Mouse (Mus musculus) splenic B cell, adult 2 months (primary cell): ENCODE data around the gene Pdia5.

Source experiments
- DNase-seq: peaks from one replicate; pipeline ENCODE4 v3.0.0-alpha.2; 2011; ENCODE audit warnings: low read depth, low spot score
- H3K27me3 ChIP-seq: 2 replicates; pipeline ENCODE4 v1.6.1; 2012; ENCODE audit warnings: mild to moderate bottlenecking, low read length, moderate library complexity, mixed read lengths; ENCODE audit not compliant: control insufficient read depth, poor library complexity, insufficient read depth, severe bottlenecking
- H3K36me3 ChIP-seq: 2 replicates; pipeline ENCODE4 v1.6.1; 2012; ENCODE audit warnings: mild to moderate bottlenecking, low read length, moderate library complexity, mixed read lengths; ENCODE audit not compliant: control insufficient read depth, poor library complexity, insufficient read depth, severe bottlenecking

Pdia5 gene

DNA sequence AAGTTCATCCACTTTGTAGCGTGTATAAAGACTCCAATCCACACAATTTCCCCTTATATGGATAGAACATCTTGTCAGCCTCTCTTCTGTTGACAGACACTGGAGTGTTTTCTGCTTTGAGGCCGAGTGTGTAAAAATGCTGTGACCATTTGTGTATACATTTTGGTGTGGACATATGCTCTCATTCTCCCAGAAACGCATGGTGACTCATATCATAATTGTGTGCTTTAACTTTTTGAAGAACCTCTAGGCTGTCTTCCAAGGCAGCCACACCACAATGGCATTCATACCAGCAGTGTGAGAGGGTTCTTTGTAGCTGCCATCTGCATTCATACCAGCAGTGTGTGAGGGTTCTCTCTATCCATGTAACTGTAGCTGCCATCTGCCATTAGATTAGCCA is 105.0 kb downstream of the Pdia5 start:
- Histone ChIP-seq H3K36me3 (no peaks in the 10 kb centered on the region), H3K27me3 (no peaks in the 10 kb centered on the region; the same call in 1 of the 2 replicates)
- DNase-seq: no peak

DNA sequence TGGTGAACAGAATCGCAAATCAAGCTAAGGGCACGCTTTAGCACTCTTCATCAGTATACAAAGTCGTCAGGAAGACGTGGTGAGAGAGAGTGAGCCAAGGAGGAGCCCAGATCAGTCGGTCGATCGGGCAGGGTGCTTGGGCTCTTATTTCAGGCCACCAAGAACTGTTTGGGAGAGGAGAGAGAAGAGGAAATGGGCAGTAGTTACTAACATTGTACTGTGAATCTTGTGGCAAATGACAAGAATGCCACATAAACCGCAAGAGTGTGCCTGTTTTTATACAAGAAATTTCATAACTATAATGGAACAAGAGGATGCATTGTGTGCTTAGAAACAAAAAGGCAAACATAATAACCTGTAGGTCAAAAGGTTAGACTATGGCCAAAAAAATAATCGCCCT is 110.6 kb downstream of the Pdia5 start:
- no peak for DNase-seq

GRCm38 (mm10) chr16:35379344-35379743 is 111.3 kb downstream of the Pdia5 start:
- DNase-seq: no peak
- H3K27me3 ChIP-seq: no peaks in the 10 kb centered on the region; the same call in 1 of the 2 replicates
- H3K36me3 ChIP-seq: no peaks in the 10 kb centered on the region

More for the DNA sequence above, 110.6 kb downstream of the Pdia5 start:
- Histone ChIP-seq H3K36me3 (no peaks in the 10 kb centered on the region), H3K27me3 (no peaks in the 10 kb centered on the region; the same call in 1 of the 2 replicates)

- Histone ChIP-seq H3K27me3 (no peaks in the 10 kb centered on the region), H3K36me3 (no peaks in the 10 kb centered on the region)
- DNase-seq: no peak
Measured at GRCm38 (mm10) chr16:35364063-35364428, 126.6 kb downstream of the Pdia5 start.

DNA sequence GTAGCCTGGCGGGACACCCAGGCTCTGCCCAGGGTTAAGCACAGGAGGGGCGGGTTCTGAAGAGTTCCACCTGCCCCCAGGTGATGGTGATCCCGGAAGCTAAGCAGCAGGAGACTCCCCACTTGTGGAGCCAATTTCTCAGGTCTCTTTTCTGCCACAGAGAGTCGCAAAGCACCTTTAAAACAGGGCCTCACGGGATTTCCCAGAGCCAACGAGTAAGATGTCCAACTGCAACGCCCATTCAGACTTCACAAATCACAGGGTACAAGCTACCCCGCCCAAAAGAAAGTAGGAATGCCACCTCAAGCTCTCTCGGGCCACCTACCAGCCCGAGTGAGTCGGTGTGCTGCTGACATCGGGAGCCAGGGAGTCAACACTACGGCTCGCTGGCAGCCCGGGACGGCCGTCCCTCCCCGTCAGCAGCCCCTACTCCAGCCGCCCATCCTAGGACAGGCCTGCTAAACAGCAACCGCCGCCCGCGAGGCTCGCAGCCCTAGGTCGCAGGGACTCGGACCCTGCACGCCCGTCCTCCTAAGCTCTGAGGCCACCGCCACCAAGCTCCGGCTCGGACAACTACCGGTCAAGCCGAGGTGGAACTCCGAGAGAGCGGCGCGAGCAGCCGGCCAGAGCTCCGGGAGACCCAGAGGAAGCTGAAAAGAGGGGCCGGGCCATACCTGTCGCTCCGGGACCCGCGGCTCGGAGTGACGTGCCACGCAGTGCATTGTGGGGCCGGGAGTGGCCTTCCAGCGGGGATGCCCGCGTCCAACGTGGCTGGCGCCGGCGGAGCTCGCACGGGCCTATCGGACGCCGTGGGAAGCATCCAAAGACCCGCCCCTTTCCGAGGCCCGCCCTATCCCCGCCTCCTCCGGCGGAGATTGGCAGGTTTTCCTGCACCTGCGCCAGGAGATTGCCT is 127.3 kb downstream of the Pdia5 start, which contains the start of gene Sec22a:
Gene Sec22a (minus strand): TSS at position 769 of the 913 bp plus-strand sequence.
- Histone ChIP-seq H3K36me3 (no peaks in the 10 kb centered on the region), H3K27me3 (no peaks in the 10 kb centered on the region)
- DNase-seq: peak; percentile 93

- peak; percentile 12 for DNase-seq
- Histone ChIP-seq H3K27me3 (no peaks in the 10 kb centered on the region), H3K36me3 (no peaks in the 10 kb centered on the region)
Measured at GRCm38 (mm10) chr16:35362221-35362620, 128.5 kb downstream of the Pdia5 start.

GRCm38 (mm10) chr16:35360593-35360992 is 130.1 kb downstream of the Pdia5 start:
- Histone ChIP-seq H3K27me3 (no peaks in the 10 kb centered on the region), H3K36me3 (no peaks in the 10 kb centered on the region)
- peak; percentile 85 for DNase-seq

DNA sequence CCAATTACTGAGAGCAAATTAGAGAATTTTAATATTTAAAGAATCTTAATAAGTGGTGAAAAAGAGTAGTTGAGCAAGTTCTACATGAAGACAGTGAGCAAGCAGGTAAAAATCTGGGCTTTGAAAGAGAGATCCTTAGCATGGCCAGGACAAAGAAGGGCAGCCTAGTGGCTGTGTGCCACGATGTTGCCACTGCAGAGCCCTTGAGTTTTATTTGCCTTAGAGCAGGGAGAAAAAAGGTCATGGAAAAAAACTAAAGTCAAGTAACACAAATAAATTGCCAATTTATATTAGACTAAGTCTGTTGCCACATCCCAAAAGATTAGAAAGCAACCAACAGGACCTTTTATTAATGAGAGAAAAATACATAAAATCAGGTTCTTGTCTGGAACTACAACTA is 133.2 kb downstream of the Pdia5 start:
- no peak for DNase-seq
- Histone ChIP-seq H3K36me3 (0 out of 2 replicates have a peak, but pooled peaks cover 2% of the 10 kb centered on the region), H3K27me3 (no peaks in the 10 kb centered on the region)
